Mouse (Mus musculus) neural tube, postnatal 0 days (tissue): Measurements from ENCODE around the gene Ddx19a. TPM values are rescaled to one million over a fixed set of nuclear protein-coding genes. Genes with fewer than 3 reads are reported as not detected.

ENCODE experiments used
- microRNA-seq: library from miRNA; unstranded; fragments of <30 nt; microRNA quantifications from one replicate; pipeline ENCODE4, GENCODE M21; 2016
- polyA plus RNA-seq: library from polyadenylated mRNA; unstranded; fragments of >200 nt; fragmentation: Nextera tagmentation; extraction: Ambion mirVana; gene quantifications from 2 replicates; pipeline ENCODE4 v1.2.1, GENCODE M21; 2015

Gene Ddx19a
- polyA plus RNA-seq, result 9.2 TPM in 2 replicates

DNA sequence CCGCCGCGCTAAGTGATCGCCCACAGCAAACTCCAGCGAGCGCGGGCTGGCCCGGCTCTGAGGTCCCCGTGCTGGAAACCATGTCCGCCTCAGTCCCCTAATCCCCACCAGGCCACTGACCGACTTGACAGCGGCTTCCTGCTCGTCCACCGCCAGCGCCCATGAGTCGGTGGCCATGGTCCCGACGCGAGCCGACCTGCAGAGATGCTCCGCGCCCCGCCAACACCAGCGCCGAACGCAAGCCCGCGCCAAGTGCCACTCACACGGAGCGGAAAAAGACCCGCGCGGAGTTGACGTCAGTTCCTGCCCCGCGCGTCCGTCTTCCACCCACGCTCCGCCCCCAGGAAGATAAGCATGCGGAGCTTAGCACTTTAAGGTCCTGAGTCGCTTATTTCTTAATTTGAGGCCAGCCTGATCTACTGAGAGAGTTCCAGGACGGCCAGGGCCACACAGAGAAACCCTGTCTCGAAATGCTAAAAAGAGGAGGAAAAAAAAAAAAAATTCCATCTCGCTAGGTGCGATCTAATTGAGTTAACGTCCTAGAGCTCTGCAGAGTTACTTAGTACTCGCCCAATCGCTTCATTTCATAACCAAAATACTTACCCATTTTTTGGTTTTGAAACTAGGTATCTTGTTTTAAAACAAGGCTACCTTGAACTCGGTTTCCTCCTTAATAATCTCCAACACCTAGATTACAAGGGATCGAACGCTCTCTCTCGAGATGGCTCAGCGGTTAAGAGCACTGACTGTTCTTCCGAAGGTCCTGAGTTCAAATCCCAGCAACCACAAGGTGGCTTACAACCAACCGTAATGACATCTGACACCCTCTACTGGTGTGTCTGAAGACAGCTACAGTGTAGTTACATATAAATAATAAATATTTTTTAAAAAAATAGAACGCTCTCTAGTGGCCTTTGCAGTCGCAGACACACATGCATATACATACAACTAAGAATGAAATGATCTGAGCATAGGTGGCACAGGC, at the start of gene Ddx19a:
Ddx19a (minus strand) TSS at position 254 of the 985 bp plus-strand sequence.

DNA sequence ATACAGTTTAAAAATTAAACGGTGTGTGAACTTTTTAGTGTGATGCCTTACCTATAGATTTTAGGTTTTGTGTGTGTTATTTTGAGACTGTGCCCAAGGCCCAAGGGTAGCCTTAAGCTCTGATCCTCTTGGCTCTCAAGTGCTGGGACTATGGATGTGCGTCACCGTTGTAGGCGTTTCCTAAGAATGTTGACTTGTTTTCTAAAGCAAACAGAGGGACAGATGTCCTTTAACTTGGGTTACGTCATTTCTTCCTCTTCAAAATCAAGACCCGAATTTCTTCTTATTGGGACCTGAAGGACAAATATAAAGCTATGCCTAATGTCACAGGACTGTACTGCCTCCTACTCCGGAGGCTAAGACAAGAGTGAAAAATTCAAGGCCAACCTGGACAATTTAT, 35.3 kb upstream of the Ddx19a start, which contains the start of gene Aars:
Aars (plus strand) TSS at position 229 of the 400 bp plus-strand sequence.

DNA sequence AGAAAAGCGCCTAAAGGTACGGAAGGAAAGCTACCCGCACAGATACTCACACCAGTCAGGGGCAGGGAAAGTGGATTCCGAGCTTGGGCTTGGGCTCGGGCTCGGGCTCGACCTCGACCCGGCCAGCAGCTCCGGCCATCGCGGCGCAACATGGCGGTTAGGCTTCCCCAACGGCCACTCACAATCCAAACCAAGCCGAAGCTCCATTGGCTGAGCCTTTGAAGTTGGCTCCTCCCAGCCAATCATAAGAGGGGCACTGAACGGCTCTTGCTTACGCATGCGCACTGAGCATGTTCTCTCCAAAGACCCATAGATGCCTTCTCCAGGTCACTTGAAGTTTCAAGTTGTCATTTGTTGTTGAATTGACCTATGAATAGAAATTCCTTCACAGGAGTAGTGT, 34.0 kb upstream of the Ddx19a start, which contains the start of gene Ddx19b:
Ddx19b (minus strand) TSS at position 180 of the 400 bp plus-strand sequence.

Small RNA genes within 50 kb of the gene (microRNA-seq; reads per million reads assigned to microRNA genes)
- gene Gm24103 (not detected), gene Mir3473d (not detected)

Other genes starting within 250 kb of the Ddx19a start
- gene Il34, start 191.9 kb downstream of the Ddx19a start, polyA plus RNA-seq, result 9.0 and 12.1 TPM in 2 replicates
- gene Cog4, start 151.2 kb downstream of the Ddx19a start, polyA plus RNA-seq, result 52.9 and 53.0 TPM in 2 replicates
- gene Sf3b3, start 151.0 kb downstream of the Ddx19a start, polyA plus RNA-seq, result 47.5 and 52.4 TPM in 2 replicates
- 4.5 and 6.2 TPM in 2 replicates for gene Fuk, start 95.3 kb downstream of the Ddx19a start, polyA plus RNA-seq
- gene St3gal2, start 77.9 kb downstream of the Ddx19a start, polyA plus RNA-seq, result 22.2 and 23.7 TPM in 2 replicates
- gene Ddx19b, start 34.0 kb upstream of the Ddx19a start, polyA plus RNA-seq, result 4.8 and 5.2 TPM in 2 replicates
- gene Aars, start 35.3 kb upstream of the Ddx19a start, polyA plus RNA-seq, result 79.9 and 85.0 TPM in 2 replicates
- not detected in 2 replicates for gene Exosc6, start 58.5 kb upstream of the Ddx19a start, polyA plus RNA-seq
- 0.12 TPM in 1 of 2 replicates, not detected in the other for gene Clec18a, start 94.6 kb upstream of the Ddx19a start, polyA plus RNA-seq
- 9.5 and 9.8 TPM in 2 replicates for gene Pdpr, start 96.8 kb upstream of the Ddx19a start, polyA plus RNA-seq